Mouse (Mus musculus) myocyte (in vitro differentiated cells): Measurements from ENCODE around the gene Atp8b3. TPM values are rescaled to one million over a fixed set of nuclear protein-coding genes. Genes with fewer than 3 reads are reported as not detected.

Experiments
- H3K27me3 ChIP-seq: one replicate; pipeline ENCODE4 v1.6.1; 2011; ENCODE audit not compliant: control insufficient read depth, insufficient read depth, insufficient read length
- H3K36me3 ChIP-seq: one replicate; pipeline ENCODE4 v1.6.1; 2011; ENCODE audit not compliant: control insufficient read depth, insufficient read depth
- H3K4me2 ChIP-seq: one replicate; pipeline ENCODE4 v1.6.1; 2011; ENCODE audit warnings: low read depth, control low read depth
- H3K4me3 ChIP-seq: one replicate; pipeline ENCODE4 v1.5.1; 2011; ENCODE audit warnings: mild to moderate bottlenecking, control low read depth, moderate library complexity
- H3K79me2 ChIP-seq: one replicate; pipeline ENCODE4 v1.6.1; 2011; ENCODE audit not compliant: control insufficient read depth, insufficient read depth
- H3ac ChIP-seq: one replicate; pipeline ENCODE4 v1.6.1; 2011; ENCODE audit not compliant: control insufficient read depth, insufficient read length
- CEBPB ChIP-seq: IDR thresholded peaks from 2 replicates; pipeline ENCODE4 v1.6.1; 2011; ENCODE audit warnings: mild to moderate bottlenecking, moderate library complexity; ENCODE audit not compliant: poor library complexity, insufficient read depth, severe bottlenecking
- E2F4 ChIP-seq: IDR thresholded peaks from one replicate; pipeline ENCODE4 v1.6.1; 2011; ENCODE audit warnings: mild to moderate bottlenecking, control low read depth, moderate library complexity; ENCODE audit not compliant: insufficient read depth
- MAX ChIP-seq: IDR thresholded peaks from one replicate; pipeline ENCODE4 v1.6.1; 2011; ENCODE audit warnings: low read depth, mild to moderate bottlenecking, control low read depth
- MYOD1 ChIP-seq, 3 experiments: IDR thresholded peaks; one replicate each; pipeline ENCODE4 v1.6.1; 2011; ENCODE audit warnings: control low read depth in 2 of 3, low read depth in 2 of 3, mild to moderate bottlenecking in 2 of 3, moderate library complexity in 1 of 3; ENCODE audit not compliant: insufficient read length in 2 of 3, control insufficient read depth in 1 of 3
- MYOG ChIP-seq, 3 experiments: IDR thresholded peaks; one replicate each; pipeline ENCODE4 v1.6.1; 2011; ENCODE audit warnings: control low read depth in 2 of 3, low read depth in 2 of 3, mild to moderate bottlenecking in 2 of 3; ENCODE audit not compliant: insufficient read length in 2 of 3, control insufficient read depth in 1 of 3, insufficient read depth in 1 of 3
- POLR2A ChIP-seq: IDR thresholded peaks from one replicate; pipeline ENCODE4 v1.6.1; 2011; ENCODE audit warnings: low read depth, mild to moderate bottlenecking, control low read depth, moderate library complexity; ENCODE audit not compliant: insufficient read length
- POLR2AphosphoS2 ChIP-seq: IDR thresholded peaks from one replicate; pipeline ENCODE4 v1.6.1; 2011; ENCODE audit warnings: low read depth, control low read depth; ENCODE audit not compliant: insufficient read length
- REST ChIP-seq: IDR thresholded peaks from one replicate; pipeline ENCODE4 v1.6.1; 2011; ENCODE audit warnings: mild to moderate bottlenecking, control low read depth, moderate library complexity; ENCODE audit not compliant: insufficient read depth, insufficient read length
- SRF ChIP-seq: IDR thresholded peaks from one replicate; pipeline ENCODE4 v1.6.1; 2011; ENCODE audit warnings: low read depth; ENCODE audit not compliant: control insufficient read depth, insufficient read length
- TCF12 ChIP-seq: IDR thresholded peaks from one replicate; pipeline ENCODE4 v1.6.1; 2011; ENCODE audit warnings: mild to moderate bottlenecking, control low read depth; ENCODE audit not compliant: poor library complexity, insufficient read depth, severe bottlenecking
- TCF3 ChIP-seq: IDR thresholded peaks from one replicate; pipeline ENCODE4 v1.6.1; 2011; ENCODE audit warnings: low read depth, control low read depth; ENCODE audit not compliant: insufficient read length
- USF1 ChIP-seq: IDR thresholded peaks from one replicate; pipeline ENCODE4 v1.6.1; 2011; ENCODE audit warnings: low read depth, mild to moderate bottlenecking, control low read depth, moderate library complexity
- polyA plus RNA-seq: library from polyadenylated mRNA; unstranded; fragments of >200 nt; fragmentation: generic; extraction: Trizol; gene quantifications from one replicate; pipeline ENCODE4 v1.2.1, GENCODE M21; 2012; ENCODE audit warnings: missing spikeins

Atp8b3 gene
- polyA plus RNA-seq, 1 experiment, result 0.08 TPM

DNA sequence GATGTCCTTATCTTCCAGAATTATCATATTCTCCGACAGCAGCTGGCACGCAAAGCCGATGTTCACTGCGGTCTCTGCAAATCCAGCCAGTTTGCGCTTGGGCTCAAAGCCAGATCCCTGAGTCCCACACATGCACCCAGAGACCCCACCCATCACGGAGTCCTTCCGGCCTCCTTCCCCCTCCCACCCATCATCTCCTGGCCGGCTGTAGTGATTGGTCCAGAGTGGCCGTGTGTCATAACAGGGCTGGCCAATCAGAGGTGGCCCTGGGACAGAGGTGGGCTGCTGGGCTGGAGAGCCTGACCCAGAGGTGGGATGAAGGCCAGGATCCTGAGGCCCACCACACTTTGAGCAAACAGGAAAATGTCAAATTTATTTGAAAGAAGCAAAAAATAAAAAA is 12.8 kb downstream of the Atp8b3 start:
- H3K4me2 ChIP-seq, result no peak overlapping the region
- TF ChIP-seq TCF12 (no peak), MYOG (IDR thresholded peaks at IDR 0.05; ENCODE audit: control insufficient read depth in 1 of 3, insufficient read depth in 1 of 3, insufficient read length in 2 of 3, low read depth in 2 of 3) (no peak), POLR2A (no peak), REST (no peak), SRF (no peak), TCF3 (no peak), CEBPB (no peak), E2F4 (no peak)
- H3K36me3 ChIP-seq, result no peaks in the 10 kb centered on the region
- no peaks in the 10 kb centered on the region for H3K79me2 ChIP-seq
- H3K4me3 ChIP-seq, result no peak overlapping the region
- H3K27me3 ChIP-seq, result peaks cover 69% of the 10 kb centered on the region
- H3ac ChIP-seq, result no peak overlapping the region

DNA sequence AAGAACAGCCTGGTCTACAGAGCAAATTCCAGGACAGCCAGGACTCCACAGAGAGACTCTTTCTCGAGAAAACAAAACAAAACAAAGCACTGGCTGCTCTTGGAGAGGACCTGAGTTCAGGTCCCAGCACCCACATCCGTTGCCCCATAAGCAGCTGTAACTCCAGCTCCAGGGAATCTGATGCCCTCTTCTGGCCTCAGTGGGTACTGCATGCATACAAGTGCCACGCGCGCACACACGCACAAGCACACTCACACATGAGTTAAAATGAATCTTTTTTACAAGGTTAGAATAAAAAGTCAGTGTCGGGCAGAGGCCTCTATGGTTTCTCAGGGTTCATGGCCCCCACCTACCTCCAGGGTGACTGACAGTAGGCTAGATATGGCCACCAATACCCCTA is 15.6 kb downstream of the Atp8b3 start:
- H3K4me3 ChIP-seq, result no peak overlapping the region

DNA sequence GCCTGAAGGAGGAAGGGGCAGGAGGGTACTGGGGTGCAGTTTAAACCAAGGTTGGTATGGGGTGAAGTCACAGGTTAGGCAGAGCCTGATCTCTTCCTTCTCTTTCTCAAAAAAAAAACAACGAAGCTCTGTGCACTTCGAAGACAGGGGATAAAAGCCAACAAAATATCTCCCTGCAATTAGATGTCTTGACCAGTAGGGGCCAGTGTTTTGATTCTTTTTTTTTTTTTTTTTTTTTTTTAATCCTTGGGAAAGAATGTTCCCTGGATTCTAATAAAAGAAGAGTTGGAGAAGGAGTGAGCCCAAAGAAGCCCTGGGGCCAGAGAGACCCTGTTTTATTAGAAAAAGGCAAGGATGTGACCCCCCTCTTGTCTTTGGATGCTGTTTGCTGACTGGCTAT is 19.6 kb downstream of the Atp8b3 start:
- no peaks in the 10 kb centered on the region for H3K79me2 ChIP-seq
- no peak overlapping the region for H3K4me3 ChIP-seq
- H3ac ChIP-seq, result no peak overlapping the region
- no peak overlapping the region for H3K4me2 ChIP-seq
- TF ChIP-seq MYOD1 (IDR thresholded peaks at IDR 0.05; ENCODE audit: control insufficient read depth in 1 of 3, insufficient read length in 2 of 3, low read depth in 2 of 3) (no peak), POLR2AphosphoS2 (no peak)
- no peaks in the 10 kb centered on the region for H3K36me3 ChIP-seq
- peaks cover 34% of the 10 kb centered on the region for H3K27me3 ChIP-seq

More for the DNA sequence above, 15.6 kb downstream of the Atp8b3 start:
- Histone ChIP-seq H3K36me3 (no peaks in the 10 kb centered on the region), H3K4me2 (no peak overlapping the region), H3ac (no peak overlapping the region), H3K79me2 (no peaks in the 10 kb centered on the region), H3K27me3 (peaks cover 52% of the 10 kb centered on the region)
- no peak for TF ChIP-seq MYOD1 (IDR thresholded peaks at IDR 0.05; ENCODE audit: control insufficient read depth in 1 of 3, insufficient read length in 2 of 3, low read depth in 2 of 3)
- TF ChIP-seq MYOG (IDR thresholded peaks at IDR 0.05; ENCODE audit: control insufficient read depth in 1 of 3, insufficient read depth in 1 of 3, insufficient read length in 2 of 3, low read depth in 2 of 3), result no peak
- no peak for TF ChIP-seq E2F4
- no peak for TF ChIP-seq MAX
- TF ChIP-seq POLR2AphosphoS2, result no peak
- TF ChIP-seq SRF, result no peak
- no peak for TF ChIP-seq TCF3

DNA sequence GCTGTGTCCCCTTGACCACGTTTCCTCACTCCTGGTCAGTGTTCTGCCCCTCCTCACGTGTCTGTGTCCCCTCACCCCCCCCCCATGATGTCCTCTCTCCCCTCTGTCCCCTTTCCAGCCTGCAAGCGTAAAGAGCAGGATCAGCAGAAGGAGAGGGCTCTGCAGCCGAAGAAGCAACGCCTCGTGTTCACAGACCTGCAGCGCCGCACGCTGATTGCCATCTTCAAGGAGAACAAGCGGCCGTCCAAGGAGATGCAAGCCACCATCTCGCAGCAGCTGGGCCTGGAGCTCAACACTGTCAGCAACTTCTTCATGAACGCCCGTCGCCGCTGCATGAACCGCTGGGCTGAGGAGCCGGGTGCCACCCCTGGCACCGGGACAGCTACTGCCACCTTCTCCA is 25.2 kb downstream of the Atp8b3 start:
- TF ChIP-seq REST (no peak), USF1 (no peak), E2F4 (no peak), TCF3 (no peak), MYOD1 (IDR thresholded peaks at IDR 0.05; ENCODE audit: control insufficient read depth in 1 of 3, insufficient read length in 2 of 3, low read depth in 2 of 3) (no peak), POLR2AphosphoS2 (no peak), SRF (no peak), MAX (no peak), POLR2A (no peak), CEBPB (no peak), MYOG (IDR thresholded peaks at IDR 0.05; ENCODE audit: control insufficient read depth in 1 of 3, insufficient read depth in 1 of 3, insufficient read length in 2 of 3, low read depth in 2 of 3) (no peak), TCF12 (no peak)
- Histone ChIP-seq H3K36me3 (no peaks in the 10 kb centered on the region), H3K4me3 (no peak overlapping the region), H3K79me2 (no peaks in the 10 kb centered on the region), H3ac (no peak overlapping the region), H3K27me3 (peaks cover 36% of the 10 kb centered on the region), H3K4me2 (no peak overlapping the region)

DNA sequence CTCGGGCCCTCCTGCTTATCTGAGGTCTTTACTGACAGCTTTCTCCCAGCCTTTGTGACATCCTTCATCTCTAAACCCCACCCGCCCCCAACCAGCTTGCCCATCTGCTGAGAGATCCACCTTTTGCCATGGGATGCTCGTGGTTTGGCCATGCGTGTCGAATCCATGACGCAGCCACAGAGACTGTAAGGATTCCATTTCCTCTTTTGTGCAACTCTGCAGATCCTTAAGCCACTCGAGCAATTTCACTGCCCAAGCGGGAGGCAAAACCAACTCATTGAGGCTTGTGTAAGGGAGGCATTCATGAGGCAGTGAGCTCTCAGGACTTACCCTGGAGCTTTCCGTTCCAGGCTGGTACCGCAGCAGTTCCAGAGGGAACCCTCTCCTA is 28.7 kb downstream of the Atp8b3 start:
- Histone ChIP-seq H3K36me3 (no peaks in the 10 kb centered on the region), H3K4me2 (peak overlapping the region; percentile 99), H3K27me3 (peaks cover 29% of the 10 kb centered on the region), H3ac (no peak overlapping the region), H3K4me3 (peak overlapping the region; percentile 17), H3K79me2 (no peaks in the 10 kb centered on the region)
- TF ChIP-seq REST (no peak), E2F4 (no peak), MAX (no peak), POLR2AphosphoS2 (no peak), CEBPB (no peak), USF1 (no peak), TCF12 (no peak), MYOG (IDR thresholded peaks at IDR 0.05; ENCODE audit: control insufficient read depth in 1 of 3, insufficient read depth in 1 of 3, insufficient read length in 2 of 3, low read depth in 2 of 3) (no peak), TCF3 (no peak), MYOD1 (IDR thresholded peaks at IDR 0.05; ENCODE audit: control insufficient read depth in 1 of 3, insufficient read length in 2 of 3, low read depth in 2 of 3) (no peak), SRF (no peak), POLR2A (no peak)
